Mouse (Mus musculus) brain, embryonic 14.5 days (tissue): ENCODE measurements at regions not wholly inside any gene's neighbourhood (a gene's known extent, or its start where the extent isn't known, plus 50 kb on each side); places are given as distances from the start of the nearest gene placed in this dataset.

Source experiments
- CTCF ChIP-seq: fragments of 200-500 bp; IDR thresholded peaks from 2 replicates; pipeline ENCODE4 v1.5.1; 2012; ENCODE audit warnings: inconsistent platforms, mild to moderate bottlenecking, moderate library complexity, borderline replicate concordance; ENCODE audit not compliant: insufficient read depth, insufficient read length; ENCODE audit errors: extremely low read depth
- POLR2A ChIP-seq: fragments of 200-500 bp; IDR thresholded peaks from 2 replicates; pipeline ENCODE4 v1.6.1; 2012; ENCODE audit warnings: mild to moderate bottlenecking, inconsistent platforms, borderline replicate concordance; ENCODE audit not compliant: poor library complexity, insufficient read depth, insufficient read length, severe bottlenecking; ENCODE audit errors: extremely low read depth

DNA sequence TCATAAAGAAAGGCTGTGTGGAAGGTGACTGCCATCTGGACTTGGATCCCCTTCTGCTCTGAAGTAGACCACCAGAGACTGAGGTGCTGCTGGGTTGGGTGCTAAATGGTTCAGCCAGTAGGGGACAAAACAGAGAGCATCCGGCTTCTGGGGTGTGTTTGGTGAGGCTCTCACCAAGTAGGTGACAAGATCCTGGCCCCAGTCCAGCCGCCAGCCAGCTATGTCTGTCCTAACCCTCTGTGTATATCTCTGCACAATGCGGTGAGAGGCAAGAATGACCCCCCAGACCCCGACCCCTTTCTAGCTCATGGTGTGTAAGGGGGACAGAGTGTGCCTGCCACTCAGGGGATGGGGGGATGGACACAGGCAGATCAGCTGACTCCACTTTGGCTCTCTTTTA is 54.8 kb upstream of the Foxp4 start:
- TF ChIP-seq POLR2A (no peak), CTCF (no peak)
